Mouse (Mus musculus) megakaryocyte-erythroid progenitor cell, adult 5-6 weeks (primary cell): ENCODE measurements around the gene Best2. TPM values are rescaled to one million over a fixed set of nuclear protein-coding genes. Genes with fewer than 3 reads are reported as not detected.

Experiments
- ATAC-seq: replicated peaks from 2 replicates; pipeline ENCODE4 v1.8.0; 2016; ENCODE audit warnings: mild to moderate bottlenecking, inconsistent platforms; ENCODE audit not compliant: severe bottlenecking, poor library complexity, low FRiP score, low TSS enrichment
- total RNA-seq, 2 experiments: library from RNA; stranded (forward) in 1 of 2; stranded (reverse) in 1 of 2; fragments of 200-1000, 215-1000 nt in 1 of 2; fragments of >200 nt in 1 of 2; fragmentation: Nextera tagmentation in 1 of 2; gene quantifications; 2 replicates each; pipeline ENCODE4 v1.2.3; 2014 to 2017

Best2 gene
- total RNA-seq (2014; fragmentation: Nextera tagmentation), result not detected in 2 replicates
- not detected in 2 replicates for total RNA-seq (2017)

GRCm38 (mm10) chr8:85014431-85014830, at the start of gene Best2:
Best2 (minus strand) TSS chr8:85014531.
- ATAC-seq, result no peak

DNA sequence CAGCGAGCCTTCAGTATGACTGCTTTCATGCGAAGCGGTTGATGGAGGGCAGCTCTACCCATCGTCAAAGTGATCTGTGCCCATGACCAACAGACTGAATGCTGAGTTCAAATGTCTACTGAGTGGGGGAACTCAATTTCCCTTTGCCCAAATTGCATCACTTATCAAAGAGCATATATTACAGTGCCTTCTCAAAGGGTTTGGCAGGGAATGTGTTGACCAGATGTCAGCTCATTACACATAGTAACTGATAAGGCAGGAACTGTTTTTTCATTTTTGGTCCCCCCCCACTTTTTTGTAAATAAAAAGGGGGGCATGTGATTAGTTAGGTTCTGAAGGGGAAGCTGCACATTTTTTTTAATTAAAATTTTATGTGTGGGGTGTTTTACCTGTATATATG, 48.3 kb upstream of the Best2 start:
- no peak for ATAC-seq

- ATAC-seq, result peak; percentile 83
These were observed 45.7 kb upstream of the Best2 start, which contains the start of gene Fbxw9 for GRCm38 (mm10) chr8:85059879-85060616. Fbxw9 (plus strand) TSS chr8:85060055.

DNA sequence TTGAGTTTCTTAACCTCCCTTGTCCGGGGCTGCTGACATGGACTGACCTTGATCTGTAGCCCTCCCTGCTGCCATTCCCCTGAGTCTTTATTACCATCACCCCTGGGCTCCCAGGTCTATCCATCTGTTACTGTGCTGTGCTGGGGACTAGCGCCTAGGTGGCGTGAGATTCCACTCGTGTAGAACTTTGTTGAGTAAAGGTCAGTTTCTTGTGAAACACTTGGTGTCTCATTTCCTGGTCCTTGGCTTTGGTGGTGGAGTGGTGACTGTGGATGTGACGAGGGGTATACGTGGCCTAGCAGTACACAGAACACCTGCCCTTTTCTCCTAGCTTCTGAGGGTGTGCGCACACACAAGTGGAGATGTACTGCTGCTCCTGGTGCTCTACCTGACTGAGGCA, 43.0 kb upstream of the Best2 start:
- ATAC-seq, result no peak

GRCm38 (mm10) chr8:85043619-85044018, 29.3 kb upstream of the Best2 start:
- no peak for ATAC-seq

GRCm38 (mm10) chr8:85037681-85038531, 23.6 kb upstream of the Best2 start:
- ATAC-seq, result peak; percentile 11

DNA sequence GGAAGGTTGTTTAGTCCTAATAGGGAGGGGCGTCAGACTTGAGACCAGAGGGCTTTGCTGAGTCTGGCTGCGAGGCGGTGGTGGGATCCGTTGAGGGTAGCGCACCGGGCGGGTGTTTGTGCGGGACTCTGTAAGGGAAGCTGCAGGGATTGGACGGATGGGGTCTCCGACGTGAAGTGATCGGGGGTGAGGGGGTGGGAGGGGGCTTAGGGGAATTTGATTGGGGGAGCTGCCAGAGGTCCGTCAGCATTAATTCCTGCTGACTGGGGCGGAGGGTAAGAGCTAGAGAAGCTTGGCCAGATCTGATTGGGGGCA, 23.0 kb upstream of the Best2 start:
- peak; percentile 21; the same call in 1 of the 2 replicates for ATAC-seq

GRCm38 (mm10) chr8:85036718-85037365, 22.5 kb upstream of the Best2 start, which contains the start of gene Tnpo2:
Tnpo2 (plus strand) TSS chr8:85036915.
- ATAC-seq, result peak; percentile 85

- 0 out of 2 replicates have a peak, but pooled peaks have one; percentile 2 for ATAC-seq
These were observed 22.0 kb upstream of the Best2 start for GRCm38 (mm10) chr8:85036381-85036717.

DNA sequence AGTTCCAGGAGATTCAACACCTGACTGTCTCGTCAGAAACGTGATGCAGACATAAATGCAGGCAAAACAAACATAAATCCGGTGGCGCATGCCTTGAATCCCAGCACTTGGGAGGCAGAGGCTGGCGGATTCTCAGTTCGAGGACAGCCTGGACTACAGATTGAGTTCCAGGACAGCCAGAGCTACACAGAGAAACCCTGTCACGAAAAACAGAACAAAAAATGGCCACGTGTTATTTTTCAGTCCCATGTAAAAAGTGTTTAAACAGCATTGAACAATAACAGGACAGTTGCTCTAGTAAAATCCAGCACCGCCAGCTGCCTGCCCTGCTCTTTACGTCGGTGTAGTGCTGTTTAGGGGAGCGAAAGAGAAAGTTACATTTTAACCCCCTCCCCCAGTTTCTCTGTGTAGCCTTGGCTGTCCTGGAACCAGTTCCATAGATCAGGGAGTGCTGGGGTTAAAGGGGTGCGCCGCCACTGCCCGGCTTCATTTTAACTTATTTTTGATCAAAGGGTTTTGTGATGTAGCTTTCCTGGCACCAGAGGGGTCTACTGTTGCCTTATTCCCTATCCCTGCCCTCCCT, 21.5 kb upstream of the Best2 start:
- no peak for ATAC-seq

DNA sequence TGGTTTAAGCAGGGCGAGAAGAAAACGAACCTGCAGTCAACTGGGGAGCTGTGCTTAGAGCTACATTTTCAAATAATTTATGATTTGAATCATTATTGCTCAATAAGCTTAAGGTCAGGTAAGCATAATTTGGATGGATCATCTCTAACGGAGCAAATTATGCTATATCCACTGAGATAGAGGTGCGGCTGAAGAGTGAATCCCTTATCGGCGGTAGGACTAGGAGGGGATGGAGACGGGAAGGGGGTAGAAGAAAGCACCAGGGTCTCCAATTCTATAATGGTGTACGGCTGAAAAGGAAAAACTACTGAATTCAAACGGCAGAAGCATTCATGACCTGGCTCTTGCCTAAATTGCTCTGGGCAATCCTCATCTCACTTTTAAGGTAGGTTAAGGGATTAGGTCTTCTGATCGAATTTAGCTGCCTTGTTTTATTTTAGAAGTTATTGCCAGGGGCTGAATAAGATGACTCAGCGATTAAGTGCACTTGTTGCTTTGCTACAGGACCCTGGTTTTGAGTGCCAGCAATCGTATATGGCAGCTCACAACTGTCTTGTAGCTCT, 20.9 kb upstream of the Best2 start:
- no peak for ATAC-seq

- ATAC-seq, result no peak
These were observed 20.4 kb upstream of the Best2 start for GRCm38 (mm10) chr8:85034764-85035163.

- no peak for ATAC-seq
These were observed 19.5 kb upstream of the Best2 start for GRCm38 (mm10) chr8:85033867-85034266.

DNA sequence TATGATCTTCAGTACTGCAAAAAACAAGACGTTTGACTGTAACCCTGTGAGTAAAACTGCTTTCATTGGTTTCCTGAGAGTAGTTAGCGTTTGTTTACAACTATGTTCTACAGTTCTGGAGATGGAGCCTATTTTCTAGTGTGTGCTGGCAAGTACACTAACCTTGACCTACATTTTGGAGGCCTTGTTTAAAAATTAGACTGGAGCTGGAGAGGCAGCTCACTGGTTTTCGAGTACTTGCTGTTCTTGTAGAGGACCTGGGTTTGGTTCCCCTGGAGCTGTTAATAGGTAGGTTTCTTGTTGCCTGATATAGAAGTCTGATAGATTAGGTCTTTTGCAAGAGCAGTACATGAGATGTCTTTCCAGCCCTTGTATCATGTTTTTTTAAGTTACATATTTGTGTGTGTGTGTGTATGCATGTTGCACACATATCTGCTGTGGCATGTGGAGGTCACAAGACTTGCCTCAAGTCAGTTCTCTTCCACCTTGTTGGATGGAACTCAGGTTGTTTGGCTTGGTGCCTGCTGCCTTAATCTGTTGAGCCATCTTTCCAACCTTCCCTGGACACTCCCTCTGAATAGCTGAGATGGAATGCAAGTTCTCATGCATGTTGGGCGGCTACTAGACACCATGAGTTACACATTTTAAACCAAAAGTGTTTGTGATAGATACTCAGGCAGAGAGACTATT, 18.4 kb upstream of the Best2 start:
- no peak for ATAC-seq

GRCm38 (mm10) chr8:85029271-85029670, 14.9 kb upstream of the Best2 start:
- no peak for ATAC-seq

- ATAC-seq, result no peak
These were observed 13.6 kb upstream of the Best2 start for GRCm38 (mm10) chr8:85027922-85028321.

DNA sequence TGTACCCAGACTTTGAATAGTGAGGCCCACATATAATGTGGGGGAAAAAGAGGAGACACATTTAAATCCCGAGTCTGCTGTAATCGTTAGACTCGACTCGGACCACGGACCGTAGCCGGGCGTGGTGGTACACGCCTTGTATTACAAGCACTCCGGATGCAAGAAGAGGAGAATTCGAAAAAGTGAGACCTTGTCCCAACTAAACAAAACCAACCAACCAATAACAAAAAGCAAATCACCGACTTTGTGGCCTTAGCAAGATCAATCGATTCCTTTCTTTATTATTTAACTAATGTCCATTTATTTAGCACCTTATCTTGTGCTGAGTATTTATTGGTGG, 13.2 kb upstream of the Best2 start:
- ATAC-seq, result no peak

- ATAC-seq, result peak; percentile 72
These were observed 12.6 kb upstream of the Best2 start, which contains the start of gene Trir for GRCm38 (mm10) chr8:85026670-85027515. Trir (plus strand) TSS chr8:85026823.
